Mouse (Mus musculus) CH12.LX (cell line): ENCODE results near the gene Lyve1. TPM values are rescaled to one million over a fixed set of nuclear protein-coding genes. Genes with fewer than 3 reads are reported as not detected.

ENCODE experiments used
- DNase-seq: peaks from one replicate; pipeline ENCODE4 v3.0.0-alpha.2; 2013; ENCODE audit errors: extremely low read depth
- H3K27ac ChIP-seq: 2 replicates; pipeline ENCODE4 v1.5.1; 2012; ENCODE audit warnings: low read depth, mild to moderate bottlenecking, control low read depth, moderate library complexity; ENCODE audit not compliant: insufficient read depth
- H3K27me3 ChIP-seq: replicated peaks from 2 replicates; pipeline ENCODE3; 2012; ENCODE audit warnings: inconsistent platforms
- H3K36me3 ChIP-seq, 2 experiments: replicated peaks in 1 of 2; 2 replicates each; pipeline versions ENCODE3 to v1.6.1; 2012; ENCODE audit warnings: inconsistent platforms in 1 of 2, low read length in 1 of 2, mild to moderate bottlenecking in 1 of 2, mixed read lengths in 1 of 2, moderate library complexity in 1 of 2; ENCODE audit not compliant: control insufficient read depth in 1 of 2, insufficient read depth in 1 of 2
- H3K4me1 ChIP-seq, 2 experiments: 2 replicates each; pipeline ENCODE4 v1.6.1; 2012; ENCODE audit warnings: inconsistent platforms in 1 of 2, moderate library complexity in 1 of 2; ENCODE audit not compliant: insufficient read depth in 2 of 2, control insufficient read depth in 1 of 2
- H3K4me2 ChIP-seq: 2 replicates; pipeline ENCODE4 v1.6.1; 2012; ENCODE audit warnings: low read depth, mild to moderate bottlenecking, control low read depth; ENCODE audit not compliant: poor library complexity, insufficient read depth, severe bottlenecking
- H3K4me3 ChIP-seq, 3 experiments: fragments of 150-350 bp in 1 of 3; sonication (generic) in 1 of 3; replicated peaks in 1 of 3; 2 replicates each; pipeline versions ENCODE3 to v1.5.1; 2011 to 2012; ENCODE audit warnings: low read depth in 2 of 3, low read length in 2 of 3, mild to moderate bottlenecking in 2 of 3, moderate library complexity in 2 of 3, control low read depth in 1 of 3, improper control_type of control experiment in 1 of 3, inconsistent platforms in 1 of 3, mixed read lengths in 1 of 3; ENCODE audit not compliant: poor library complexity in 1 of 3
- H3K79me2 ChIP-seq: replicated peaks from 2 replicates; pipeline ENCODE4 v1.6.1; 2012; ENCODE audit warnings: mild to moderate bottlenecking, moderate library complexity; ENCODE audit not compliant: control insufficient read depth, poor library complexity, insufficient read depth, severe bottlenecking; ENCODE audit errors: extremely low read depth
- H3K9ac ChIP-seq: 2 replicates; pipeline ENCODE4 v1.6.1; 2012; ENCODE audit warnings: low read depth, mild to moderate bottlenecking, control low read depth, moderate library complexity; ENCODE audit not compliant: insufficient read depth
- H3K9me3 ChIP-seq: replicated peaks from 2 replicates; pipeline ENCODE3; 2012; ENCODE audit warnings: low read length, inconsistent platforms, mixed read lengths
- BHLHE40 ChIP-seq: IDR thresholded peaks from 2 replicates; pipeline ENCODE4 v1.6.1; 2011; ENCODE audit warnings: mild to moderate bottlenecking, low read depth, low read length, improper control_type of control experiment
- E2F4 ChIP-seq: IDR thresholded peaks from 2 replicates; pipeline ENCODE4 v1.6.1; 2011; ENCODE audit warnings: low read depth, low read length, improper control_type of control experiment; ENCODE audit not compliant: insufficient replicate concordance
- ELF1 ChIP-seq: IDR thresholded peaks from 2 replicates; pipeline ENCODE4 v1.6.1; 2014; ENCODE audit warnings: low read depth, mild to moderate bottlenecking, inconsistent platforms, low read length, improper control_type of control experiment
- ETS1 ChIP-seq: conservative IDR thresholded peaks from 2 replicates; pipeline ENCODE4 v1.6.1; 2012; ENCODE audit warnings: low read depth, mild to moderate bottlenecking, inconsistent platforms, low read length, improper control_type of control experiment, moderate library complexity
- IRF4 ChIP-seq: IDR thresholded peaks from 2 replicates; pipeline ENCODE4 v1.6.1; 2014; ENCODE audit warnings: low read depth, mild to moderate bottlenecking, inconsistent platforms, low read length, improper control_type of control experiment
- JUND ChIP-seq: conservative IDR thresholded peaks from 2 replicates; pipeline ENCODE4 v1.6.1; 2011; ENCODE audit warnings: low read depth, low read length, improper control_type of control experiment
- MAFK ChIP-seq: IDR thresholded peaks from 2 replicates; pipeline ENCODE4 v1.6.1; 2011; ENCODE audit warnings: low read length, improper control_type of control experiment; ENCODE audit not compliant: insufficient replicate concordance
- MAX ChIP-seq: IDR thresholded peaks from 2 replicates; pipeline ENCODE4 v1.6.1; 2011; ENCODE audit warnings: low read length, improper control_type of control experiment
- MAZ ChIP-seq: IDR thresholded peaks from 2 replicates; pipeline ENCODE4 v1.6.1; 2012; ENCODE audit warnings: low read depth, mild to moderate bottlenecking, inconsistent platforms, low read length, improper control_type of control experiment, moderate library complexity
- MEF2A ChIP-seq: IDR thresholded peaks from 2 replicates; pipeline ENCODE4 v1.6.1; 2014; ENCODE audit warnings: low read depth, mild to moderate bottlenecking, inconsistent platforms, low read length, improper control_type of control experiment, borderline replicate concordance
- MYC ChIP-seq: IDR thresholded peaks from 2 replicates; pipeline ENCODE4 v1.6.1; 2011; ENCODE audit warnings: low read depth, mild to moderate bottlenecking, improper control_type of control experiment, low read length
- NRF1 ChIP-seq: IDR thresholded peaks from 2 replicates; pipeline ENCODE4 v1.6.1; 2014; ENCODE audit warnings: low read depth, mild to moderate bottlenecking, inconsistent platforms, low read length, improper control_type of control experiment, moderate library complexity
- POLR2A ChIP-seq: IDR thresholded peaks from 2 replicates; pipeline ENCODE4 v1.6.1; 2011; ENCODE audit warnings: low read depth, mild to moderate bottlenecking, improper control_type of control experiment, low read length
- POLR2AphosphoS2 ChIP-seq: IDR thresholded peaks from 2 replicates; pipeline ENCODE4 v1.6.1; 2011; ENCODE audit warnings: low read depth, low read length, improper control_type of control experiment
- RAD21 ChIP-seq: IDR thresholded peaks from 2 replicates; pipeline ENCODE4 v1.6.1; 2011; ENCODE audit warnings: low read depth, mild to moderate bottlenecking, low read length, improper control_type of control experiment, moderate library complexity
- RCOR1 ChIP-seq: conservative IDR thresholded peaks from 2 replicates; pipeline ENCODE4 v1.6.1; 2012; ENCODE audit warnings: low read depth, mild to moderate bottlenecking, inconsistent platforms, low read length, improper control_type of control experiment
- SIN3A ChIP-seq: IDR thresholded peaks from 2 replicates; pipeline ENCODE4 v1.6.1; 2012; ENCODE audit warnings: low read length, improper control_type of control experiment, inconsistent platforms
- TBP ChIP-seq: conservative IDR thresholded peaks from 2 replicates; pipeline ENCODE4 v1.6.1; 2011; ENCODE audit warnings: low read depth, low read length, improper control_type of control experiment
- TCF12 ChIP-seq: IDR thresholded peaks from 2 replicates; pipeline ENCODE4 v1.6.1; 2014; ENCODE audit warnings: low read depth, mild to moderate bottlenecking, inconsistent platforms, low read length, improper control_type of control experiment
- UBTF ChIP-seq: IDR thresholded peaks from 2 replicates; pipeline ENCODE4 v1.6.1; 2012; ENCODE audit warnings: low read depth, mild to moderate bottlenecking, inconsistent platforms, low read length, improper control_type of control experiment, moderate library complexity
- USF1 ChIP-seq: IDR thresholded peaks from 2 replicates; pipeline ENCODE4 v1.6.1; 2014; ENCODE audit warnings: low read depth, mild to moderate bottlenecking, inconsistent platforms, low read length, improper control_type of control experiment
- USF2 ChIP-seq: conservative IDR thresholded peaks from 2 replicates; pipeline ENCODE4 v1.6.1; 2011; ENCODE audit warnings: low read depth, low read length, improper control_type of control experiment
- ZC3H11A ChIP-seq: IDR thresholded peaks from 2 replicates; pipeline ENCODE4 v1.6.1; 2012; ENCODE audit warnings: low read depth, mild to moderate bottlenecking, inconsistent platforms, low read length, improper control_type of control experiment
- ZKSCAN1 ChIP-seq: IDR thresholded peaks from 2 replicates; pipeline ENCODE4 v1.6.1; 2012; ENCODE audit warnings: low read depth, inconsistent platforms, low read length, improper control_type of control experiment, borderline replicate concordance
- dilution Hi-C: fragments of 300-500 bp; cut with MboI; formaldehyde crosslinking; loops from 2 replicates; pipeline ENCODE4 v1.14.3; 2020; ENCODE audit warnings: low sequenced_read_pairs; ENCODE audit not compliant: extremely low pct_unique_long_range_greater_than_20kb, extremely low pct_ligation_motif_present
- in situ Hi-C: fragments of 300-500 bp; cut with MboI; formaldehyde crosslinking; loops from 3 replicates; pipeline ENCODE4 v1.14.3; 2019; ENCODE audit warnings: low sequenced_read_pairs, low pct_ligation_motif_present, low pct_unique_long_range_greater_than_20kb, mixed read lengths
- polyA plus RNA-seq: library from polyadenylated mRNA; unstranded; fragments of >175 nt; gene quantifications from 2 replicates; pipeline ENCODE4 v1.2.1, GENCODE M21; 2012; ENCODE audit warnings: low read depth; ENCODE audit not compliant: insufficient read length
- total RNA-seq, 2 experiments: library from RNA; depleted of rRNA; stranded (reverse); fragments of 300-350 nt in 1 of 2; fragments of >200 nt in 1 of 2; gene quantifications; 2 replicates each; pipeline ENCODE4 v1.2.3; 2012 to 2014

Lyve1 gene
- total and polyA plus RNA-seq, 3 experiments: not detected

DNA sequence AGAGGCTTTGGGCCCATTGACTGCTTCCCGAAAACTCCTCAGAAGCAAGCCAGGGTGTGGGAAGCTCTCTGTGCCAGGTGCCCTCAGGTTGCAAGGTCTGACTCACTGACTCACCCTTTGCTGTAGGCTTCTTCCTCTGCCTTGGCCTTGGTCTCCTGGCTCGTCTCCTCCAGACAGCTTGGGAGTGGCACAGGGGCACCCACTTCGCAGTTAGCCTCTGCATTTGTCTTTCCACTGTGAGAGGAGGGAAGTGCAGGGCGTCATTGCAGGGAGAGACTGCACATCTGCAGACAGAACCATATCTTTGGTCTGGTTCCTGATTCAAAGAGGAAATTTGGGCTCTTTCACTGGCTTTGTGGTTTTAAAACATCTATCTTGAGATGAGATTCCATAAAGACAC lies 15.0 kb upstream of the Lyve1 start:
- Histone ChIP-seq H3K27ac (no peak overlapping the region), H3K4me1 (no peaks in the 10 kb centered on the region), H3K4me2 (no peak overlapping the region), H3K27me3 (no peaks in the 10 kb centered on the region), H3K4me3 (no peak overlapping the region), H3K9me3 (no peaks in the 10 kb centered on the region), H3K79me2 (no peaks in the 10 kb centered on the region), H3K36me3 (no peaks in the 10 kb centered on the region), H3K9ac (no peak overlapping the region)
- TF ChIP-seq MAX (no peak), NRF1 (no peak), ZKSCAN1 (no peak), ZC3H11A (no peak), IRF4 (no peak), SIN3A (no peak), JUND (no peak), MAZ (no peak), E2F4 (no peak), TBP (no peak), ELF1 (no peak), POLR2AphosphoS2 (no peak), USF2 (no peak), RCOR1 (no peak), RAD21 (no peak), MYC (no peak), POLR2A (no peak), MEF2A (no peak), MAFK (no peak)
- no peak for DNase-seq
- dilution Hi-C loops (no loop called here), in situ Hi-C loops (no loop called here)

- no peaks in the 10 kb centered on the region for H3K79me2 ChIP-seq
- no peaks in the 10 kb centered on the region for H3K4me1 ChIP-seq
- in situ Hi-C loops: no loop called here
- H3K27me3 ChIP-seq: no peaks in the 10 kb centered on the region
- H3K27ac ChIP-seq: no peak overlapping the region
- no peaks in the 10 kb centered on the region for H3K9me3 ChIP-seq
- TF ChIP-seq SIN3A (no peak), IRF4 (no peak), MAZ (no peak), MAFK (no peak), POLR2A (no peak), USF1 (no peak), ETS1 (no peak), BHLHE40 (no peak), TCF12 (no peak), RAD21 (no peak), TBP (no peak), MAX (no peak), UBTF (no peak), ZC3H11A (no peak)
- TF ChIP-seq, all 38 proteins: peak for 0
- no peak overlapping the region for H3K9ac ChIP-seq
- dilution Hi-C loops: no loop called here
- H3K4me3 ChIP-seq: no peak overlapping the region
- no peak for DNase-seq
- no peak overlapping the region for H3K4me2 ChIP-seq
- no peaks in the 10 kb centered on the region for H3K36me3 ChIP-seq
Measured at GRCm38 (mm10) chr7:110876965-110877364, 13.9 kb upstream of the Lyve1 start.
